Mouse (Mus musculus) embryonic fibroblast, embryonic 13.5 days (primary cell): ENCODE results near the gene Tlr7.

Experiments
- CTCF ChIP-seq: IDR thresholded peaks from 2 replicates; pipeline ENCODE4 v1.5.1; 2011; ENCODE audit warnings: mild to moderate bottlenecking, control low read depth, low read length, moderate library complexity, borderline replicate concordance; ENCODE audit not compliant: insufficient read depth
- POLR2A ChIP-seq: IDR thresholded peaks from 2 replicates; pipeline ENCODE4 v1.6.1; 2011; ENCODE audit warnings: low read depth, mild to moderate bottlenecking, control low read depth, low read length, moderate library complexity

DNA sequence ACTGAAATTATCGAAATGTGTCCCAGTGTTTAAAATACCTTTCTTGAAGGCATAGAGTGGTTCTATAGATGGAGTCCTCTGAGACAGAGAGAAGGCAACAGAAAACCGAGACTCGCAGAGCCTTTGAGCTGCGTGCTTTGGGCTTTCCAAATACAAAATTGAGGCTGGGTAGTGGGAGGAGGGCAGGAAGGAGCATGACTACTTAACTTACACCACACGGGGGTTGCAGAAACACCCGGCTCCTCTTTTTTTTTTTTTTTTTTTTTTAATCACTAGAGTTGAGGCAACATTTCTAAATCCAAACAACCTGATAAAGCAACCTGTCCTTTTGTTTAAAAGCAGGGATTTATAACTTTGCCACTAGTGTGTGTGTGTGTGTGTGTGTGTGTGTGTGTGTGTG is at the start of gene Tlr7:
- TF ChIP-seq POLR2A, result no peak
- no peak for TF ChIP-seq CTCF
